Mouse (Mus musculus) hindbrain, embryonic 15.5 days (tissue): ENCODE data around the gene Donson. TPM values are rescaled to one million over a fixed set of nuclear protein-coding genes. Genes with fewer than 3 reads are reported as not detected.
A peak's percentile ranks its signal among the peaks of the same experiment; 100 is the strongest.

Experiments
- ATAC-seq: fragments of 200-750 bp; cut with Nextera tagmentation; 2 replicates; pipeline ENCODE4 v1.8.0; 2017; ENCODE audit warnings: low read depth, moderate number of reproducible peaks, moderate TSS enrichment; ENCODE audit not compliant: low FRiP score
- H3K27ac ChIP-seq: fragments of 300-500 bp; sonication (generic); replicated peaks from 2 replicates; pipeline ENCODE4 v1.5.1; 2015; ENCODE audit warnings: mild to moderate bottlenecking, inconsistent platforms
- H3K27me3 ChIP-seq: fragments of 300-500 bp; sonication (generic); 2 replicates; pipeline ENCODE4 v1.6.1; 2015; ENCODE audit warnings: control low read depth, inconsistent platforms
- H3K36me3 ChIP-seq: fragments of 300-500 bp; sonication (generic); 2 replicates; pipeline ENCODE4 v1.6.1; 2015; ENCODE audit warnings: control low read depth, inconsistent platforms
- H3K4me1 ChIP-seq: fragments of 300-500 bp; sonication (generic); replicated peaks from 2 replicates; pipeline ENCODE4 v1.6.1; 2015; ENCODE audit warnings: control low read depth, inconsistent platforms
- H3K4me2 ChIP-seq: fragments of 300-500 bp; sonication (generic); 2 replicates; pipeline ENCODE4 v1.6.1; 2015; ENCODE audit warnings: moderate library complexity, mild to moderate bottlenecking, inconsistent platforms
- H3K4me3 ChIP-seq: fragments of 300-500 bp; sonication (generic); 2 replicates; pipeline ENCODE4 v1.5.1; 2015; ENCODE audit warnings: mild to moderate bottlenecking, inconsistent platforms
- H3K9ac ChIP-seq: fragments of 300-500 bp; sonication (generic); 2 replicates; pipeline ENCODE4 v1.6.1; 2015; ENCODE audit warnings: inconsistent platforms
- H3K9me3 ChIP-seq: fragments of 300-500 bp; sonication (generic); 2 replicates; pipeline ENCODE4 v1.6.1; 2016; ENCODE audit warnings: control low read depth, inconsistent platforms
- WGBS: fragments of 180-500 bp; shearing (Covaris S2); methylation state at CpG from one replicate; pipeline ENCODE4 v1.1.7; 2015; 5-methylcytosine and 5-hydroxymethylcytosine counted together
- polyA plus RNA-seq: library from polyadenylated mRNA; unstranded; fragments of >200 nt; fragmentation: Nextera tagmentation; extraction: Ambion mirVana; gene quantifications from 2 replicates; pipeline ENCODE4 v1.2.1, GENCODE M21; 2015

The Donson gene
- polyA plus RNA-seq, 1 experiment from 2014 or later, result 21.1 TPM

- 80% methylated on average over 11 of the region's 11 CpGs for WGBS
- Histone ChIP-seq H3K36me3 (peaks cover 48% of the 10 kb centered on the region), H3K9ac (no peak overlapping the region), H3K27me3 (no peaks in the 10 kb centered on the region), H3K4me3 (no peak overlapping the region), H3K4me1 (no peaks in the 10 kb centered on the region), H3K27ac (no peak overlapping the region), H3K9me3 (no peaks in the 10 kb centered on the region), H3K4me2 (no peak overlapping the region)
- no peak for ATAC-seq
Measured at GRCm38 (mm10) chr16:91716927-91717349, 28.4 kb upstream of the Donson start.

GRCm38 (mm10) chr16:91710241-91710640 is 21.7 kb upstream of the Donson start:
- no peak overlapping the region for H3K9ac ChIP-seq

GRCm38 (mm10) chr16:91704603-91705340 is 16.2 kb upstream of the Donson start:
- H3K36me3 ChIP-seq, result peaks cover 49% of the 10 kb centered on the region
- H3K27ac ChIP-seq, result no peak overlapping the region
- H3K9me3 ChIP-seq, result no peaks in the 10 kb centered on the region
- H3K27me3 ChIP-seq, result no peaks in the 10 kb centered on the region
- H3K9ac ChIP-seq, result no peak overlapping the region
- H3K4me1 ChIP-seq, result no peaks in the 10 kb centered on the region
- WGBS, result 87% methylated on average over 14 of the region's 14 CpGs
- no peak overlapping the region for H3K4me2 ChIP-seq
- H3K4me3 ChIP-seq, result no peak overlapping the region
- ATAC-seq, result no peak

More at GRCm38 (mm10) chr16:91710241-91710640, 21.7 kb upstream of the Donson start:
- no peak overlapping the region for H3K4me3 ChIP-seq
- H3K9me3 ChIP-seq, result no peaks in the 10 kb centered on the region
- H3K4me1 ChIP-seq, result no peaks in the 10 kb centered on the region
- no peak overlapping the region for H3K27ac ChIP-seq
- no peak overlapping the region for H3K4me2 ChIP-seq
- peaks cover 65% of the 10 kb centered on the region for H3K36me3 ChIP-seq
- WGBS, result 92% methylated on average over 7 of the region's 7 CpGs
- H3K27me3 ChIP-seq, result no peaks in the 10 kb centered on the region
- no peak for ATAC-seq

- H3K27ac ChIP-seq, result no peak overlapping the region
- H3K4me3 ChIP-seq, result no peak overlapping the region
- no peaks in the 10 kb centered on the region for H3K27me3 ChIP-seq
- no peaks in the 10 kb centered on the region for H3K4me1 ChIP-seq
- no peak overlapping the region for H3K4me2 ChIP-seq
- 60% methylated on average over 3 of the region's 3 CpGs for WGBS
- no peak overlapping the region for H3K9ac ChIP-seq
- H3K36me3 ChIP-seq, result peaks cover 56% of the 10 kb centered on the region
- no peaks in the 10 kb centered on the region for H3K9me3 ChIP-seq
- no peak; the same call in 1 of the 2 replicates for ATAC-seq
Measured at GRCm38 (mm10) chr16:91702771-91703188, 14.2 kb upstream of the Donson start.

- Histone ChIP-seq H3K4me1 (no peaks in the 10 kb centered on the region), H3K9me3 (no peaks in the 10 kb centered on the region), H3K4me2 (no peak overlapping the region), H3K36me3 (peaks cover 60% of the 10 kb centered on the region), H3K4me3 (no peak overlapping the region), H3K9ac (no peak overlapping the region), H3K27me3 (no peaks in the 10 kb centered on the region), H3K27ac (no peak overlapping the region)
- 90% methylated on average over 13 of the region's 13 CpGs for WGBS
- no peak for ATAC-seq
Measured at GRCm38 (mm10) chr16:91701908-91702307, 13.3 kb upstream of the Donson start.

- WGBS, result 87% methylated on average over 1 of the region's 1 CpGs
- H3K27me3 ChIP-seq, result no peaks in the 10 kb centered on the region
- peaks cover 48% of the 10 kb centered on the region for H3K36me3 ChIP-seq
- H3K27ac ChIP-seq, result no peak overlapping the region
- H3K9ac ChIP-seq, result no peak overlapping the region
- H3K4me1 ChIP-seq, result no peaks in the 10 kb centered on the region
- no peak overlapping the region for H3K4me3 ChIP-seq
- H3K9me3 ChIP-seq, result no peaks in the 10 kb centered on the region
- no peak overlapping the region for H3K4me2 ChIP-seq
- no peak for ATAC-seq
Measured at GRCm38 (mm10) chr16:91698995-91699394, 10.4 kb upstream of the Donson start.

GRCm38 (mm10) chr16:91695108-91695755 is 6.7 kb upstream of the Donson start:
- WGBS, result 79% methylated on average over 8 of the region's 8 CpGs
- no peak overlapping the region for H3K27ac ChIP-seq

GRCm38 (mm10) chr16:91694455-91695084 is 6.0 kb upstream of the Donson start:
- 31% methylated on average over 14 of the region's 14 CpGs for WGBS
- Histone ChIP-seq H3K27ac (no peak overlapping the region), H3K4me2 (no peak overlapping the region), H3K9me3 (no peaks in the 10 kb centered on the region), H3K9ac (no peak overlapping the region), H3K4me1 (peaks cover 6% of the 10 kb centered on the region), H3K36me3 (peaks cover 35% of the 10 kb centered on the region), H3K27me3 (no peaks in the 10 kb centered on the region), H3K4me3 (no peak overlapping the region)
- peak; percentile 93 for ATAC-seq

More at GRCm38 (mm10) chr16:91695108-91695755, 6.7 kb upstream of the Donson start:
- H3K4me2 ChIP-seq, result no peak overlapping the region
- no peak overlapping the region for H3K4me3 ChIP-seq
- no peaks in the 10 kb centered on the region for H3K27me3 ChIP-seq
- no peaks in the 10 kb centered on the region for H3K4me1 ChIP-seq
- peaks cover 34% of the 10 kb centered on the region for H3K36me3 ChIP-seq
- no peak for ATAC-seq
- no peaks in the 10 kb centered on the region for H3K9me3 ChIP-seq
- H3K9ac ChIP-seq, result no peak overlapping the region

- Histone ChIP-seq H3K36me3 (peaks cover 23% of the 10 kb centered on the region), H3K4me1 (peaks cover 22% of the 10 kb centered on the region), H3K4me3 (no peak overlapping the region), H3K9ac (0 out of 2 replicates have a peak overlapping the region, but pooled peaks have one; percentile 59), H3K27ac (no peak overlapping the region), H3K9me3 (no peaks in the 10 kb centered on the region), H3K4me2 (peak overlapping the region; percentile 93), H3K27me3 (no peaks in the 10 kb centered on the region)
- no peak for ATAC-seq
- 46% methylated on average over 7 of the region's 7 CpGs for WGBS
Measured at GRCm38 (mm10) chr16:91689791-91690190, 1.2 kb upstream of the Donson start.

GRCm38 (mm10) chr16:91688023-91688618 is 449 bp downstream of the Donson start:
- Histone ChIP-seq H3K27me3 (no peaks in the 10 kb centered on the region), H3K27ac (peak overlapping the region; percentile 94), H3K4me1 (peaks cover 22% of the 10 kb centered on the region), H3K9ac (peak overlapping the region; percentile 99), H3K36me3 (peaks cover 30% of the 10 kb centered on the region), H3K9me3 (no peaks in the 10 kb centered on the region), H3K4me2 (peak overlapping the region; percentile 93), H3K4me3 (peak overlapping the region; percentile 97)
- ATAC-seq, result no peak
- 2% methylated on average over 40 of the region's 51 CpGs for WGBS

- peaks cover 48% of the 10 kb centered on the region for H3K36me3 ChIP-seq
- H3K4me3 ChIP-seq, result no peak overlapping the region
- no peak for ATAC-seq
- no peaks in the 10 kb centered on the region for H3K27me3 ChIP-seq
- peaks cover 22% of the 10 kb centered on the region for H3K4me1 ChIP-seq
- no peaks in the 10 kb centered on the region for H3K9me3 ChIP-seq
- H3K27ac ChIP-seq, result no peak overlapping the region
- WGBS, result 85% methylated on average over 5 of the region's 5 CpGs
- H3K4me2 ChIP-seq, result no peak overlapping the region
- no peak overlapping the region for H3K9ac ChIP-seq
Measured at GRCm38 (mm10) chr16:91686369-91686768, 2.2 kb downstream of the Donson start.

GRCm38 (mm10) chr16:91685526-91685925 is 3.0 kb downstream of the Donson start:
- Histone ChIP-seq H3K27me3 (no peaks in the 10 kb centered on the region), H3K9me3 (no peaks in the 10 kb centered on the region), H3K4me2 (no peak overlapping the region), H3K4me1 (peaks cover 22% of the 10 kb centered on the region), H3K36me3 (peaks cover 49% of the 10 kb centered on the region), H3K9ac (no peak overlapping the region), H3K4me3 (no peak overlapping the region), H3K27ac (no peak overlapping the region)
- WGBS, result 95% methylated on average over 5 of the region's 5 CpGs
- no peak for ATAC-seq
